Mouse (Mus musculus) G1E (cell line): Measurements from ENCODE around the gene Mphosph9.

ENCODE experiments used
- CTCF ChIP-seq: IDR thresholded peaks from 2 replicates; pipeline ENCODE4 v1.5.1; 2012; ENCODE audit warnings: low read depth, low read length, inconsistent platforms, mixed read lengths
- GATA1 ChIP-seq: IDR thresholded peaks from 2 replicates; pipeline ENCODE4 v1.6.1; 2012; ENCODE audit warnings: borderline replicate concordance, low read length, inconsistent platforms, mixed read lengths
- GATA2 ChIP-seq: IDR thresholded peaks from 2 replicates; pipeline ENCODE4 v1.6.1; 2012; ENCODE audit warnings: low read depth, low read length, inconsistent platforms, borderline replicate concordance
- TAL1 ChIP-seq: conservative IDR thresholded peaks from 2 replicates; pipeline ENCODE4 v1.6.1; 2012; ENCODE audit warnings: low read depth, low read length, inconsistent platforms, mixed read lengths

GRCm38 (mm10) chr5:124255141-124255540 is 72.6 kb downstream of the Mphosph9 start:
- TF ChIP-seq CTCF = no peak
- no peak for TF ChIP-seq GATA1
- no peak for TF ChIP-seq GATA2
- TF ChIP-seq TAL1 = no peak
